Mouse (Mus musculus): Measurements from ENCODE around the gene Zfp451. TPM values are rescaled to one million over a fixed set of nuclear protein-coding genes. Genes with fewer than 3 reads are reported as not detected.
"Not testable (repeated sequence)": the region's sequence is repeated elsewhere in the genome, so short reads cannot be mapped to it uniquely, and the experiment has no call there.

Zfp451 gene
- total RNA-seq (2021) = 10 to 100 TPM; 52.5 to 54.7 TPM
- long read RNA-seq, experiment 1, full-length matches to known transcripts = 10 of 26 reads
- long read RNA-seq, experiment 1, partial matches to known transcripts = 2 of 26 reads
- long read RNA-seq, experiment 1, other reads (novel, unspliced or antisense) = 14 of 26 reads
- long read RNA-seq, experiment 2, full-length matches to known transcripts = 16 of 31 reads
- long read RNA-seq, experiment 2, partial matches to known transcripts = 1 of 31 reads
- long read RNA-seq, experiment 2, other reads (novel, unspliced or antisense) = 14 of 31 reads

DNA sequence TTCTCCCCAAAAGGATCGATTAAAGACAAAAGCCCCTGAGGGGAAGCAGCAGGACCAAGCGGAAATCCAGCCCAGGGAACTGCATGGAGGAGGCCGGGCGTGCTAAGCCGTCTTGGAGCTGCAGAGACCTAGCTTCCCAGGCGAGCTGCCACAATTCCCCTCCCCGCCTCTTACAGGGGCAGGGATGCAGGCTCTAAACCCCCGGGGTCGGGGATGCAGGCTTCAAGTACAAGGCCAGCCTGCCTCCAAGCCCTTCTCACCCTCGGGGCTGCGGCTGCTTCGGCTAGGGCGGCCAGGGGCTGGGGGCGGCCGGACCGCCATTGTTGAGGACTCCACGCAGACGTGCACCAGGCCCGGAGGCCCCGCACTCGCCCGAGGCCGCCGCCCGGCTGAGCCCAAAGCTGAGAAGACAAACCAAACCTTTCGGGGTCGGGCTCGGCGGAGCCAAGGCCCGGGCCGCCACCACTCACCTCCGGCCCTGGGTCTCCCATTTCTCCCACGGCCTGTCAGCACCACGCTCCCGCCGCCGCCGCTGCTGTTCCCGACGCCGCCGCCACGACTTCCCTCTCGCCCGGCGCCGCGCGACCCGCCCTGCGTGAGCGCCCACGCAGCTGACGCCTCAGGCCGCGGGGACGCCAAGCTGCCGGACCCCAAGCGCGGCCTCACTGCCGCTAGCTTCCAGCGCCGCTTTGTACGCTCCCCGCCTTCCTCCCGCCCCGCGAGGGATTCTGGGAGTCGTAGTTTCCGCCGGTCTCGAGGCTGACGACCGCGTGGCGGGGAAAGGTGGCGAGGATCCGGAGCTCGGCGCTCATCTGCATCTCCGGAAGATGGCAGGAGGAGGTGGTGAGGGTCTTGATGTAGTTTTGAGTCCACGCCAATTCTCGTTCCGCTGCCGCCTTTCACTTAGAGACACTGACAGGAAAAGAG lies at the start of gene Zfp451:
Gene Zfp451 (minus strand): TSS at position 728 of the 927 bp plus-strand sequence.
- DNase-seq (ENCODE audit: low spot score in 2 of 2) = peak; percentile 86 to 93

DNA sequence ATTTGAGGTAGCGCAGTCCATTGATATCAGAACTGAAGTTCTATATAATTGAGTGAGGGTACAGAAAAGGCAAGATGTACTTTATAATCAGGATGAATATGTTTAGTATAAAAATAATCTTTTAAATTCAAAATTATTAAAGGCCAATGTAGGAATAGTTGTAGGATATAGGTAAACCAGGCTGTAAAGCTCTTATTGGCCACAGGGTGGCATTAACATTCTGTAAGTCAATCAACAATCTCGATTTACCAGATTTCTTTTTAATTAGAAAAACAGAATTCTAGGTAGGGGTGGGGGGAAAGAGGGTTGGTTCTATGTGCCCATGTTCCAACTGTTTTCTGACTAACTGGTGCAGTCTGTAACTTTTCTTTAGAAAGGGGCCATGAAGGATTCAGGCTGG lies 32.4 kb upstream of the Zfp451 start:
- no peak for DNase-seq (ENCODE audit: low spot score in 2 of 2)

DNA sequence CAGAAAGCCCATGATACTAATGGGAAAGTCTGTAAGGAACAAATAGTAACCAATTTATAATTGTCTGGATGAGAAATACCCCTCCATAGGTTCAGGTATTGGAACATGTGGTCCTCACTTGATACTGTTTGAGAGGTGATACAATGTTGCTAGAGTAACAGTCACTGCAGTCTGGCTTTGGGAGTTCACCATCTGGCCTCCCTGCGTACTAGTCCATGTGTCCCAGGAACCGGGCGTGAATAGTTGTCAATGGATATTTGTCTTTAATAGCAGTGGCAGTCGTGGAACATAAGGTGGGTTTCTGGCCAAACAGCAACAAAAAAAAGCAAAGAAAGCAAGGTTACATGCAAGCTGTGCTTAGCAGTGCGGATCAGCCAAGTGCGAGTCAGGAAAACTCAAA lies 29.4 kb upstream of the Zfp451 start:
- DNase-seq (ENCODE audit: low spot score in 2 of 2) = peak in 1 of 2 experiments; percentile 44

DNA sequence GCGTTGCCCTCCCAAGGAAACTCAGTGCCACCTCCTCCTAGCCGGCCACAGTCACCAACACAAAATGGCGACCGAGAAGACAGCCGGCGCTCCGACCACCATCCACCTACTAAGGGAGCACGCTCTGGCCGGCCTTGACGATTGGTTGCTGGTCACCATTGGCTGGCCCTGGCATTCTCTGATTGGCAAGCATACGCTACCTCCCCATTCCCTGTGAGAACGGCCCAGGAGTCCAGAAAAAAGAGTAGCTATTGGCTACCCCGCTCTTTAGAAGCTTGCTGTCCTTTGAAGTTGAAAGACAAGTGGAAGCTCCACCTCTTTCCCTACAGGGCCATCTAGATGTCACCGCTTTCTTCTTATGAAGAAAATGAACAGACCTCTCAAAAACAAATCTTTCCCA lies 24.6 kb upstream of the Zfp451 start:
- DNase-seq (ENCODE audit: low spot score in 2 of 2) = not testable (repeated sequence)

DNA sequence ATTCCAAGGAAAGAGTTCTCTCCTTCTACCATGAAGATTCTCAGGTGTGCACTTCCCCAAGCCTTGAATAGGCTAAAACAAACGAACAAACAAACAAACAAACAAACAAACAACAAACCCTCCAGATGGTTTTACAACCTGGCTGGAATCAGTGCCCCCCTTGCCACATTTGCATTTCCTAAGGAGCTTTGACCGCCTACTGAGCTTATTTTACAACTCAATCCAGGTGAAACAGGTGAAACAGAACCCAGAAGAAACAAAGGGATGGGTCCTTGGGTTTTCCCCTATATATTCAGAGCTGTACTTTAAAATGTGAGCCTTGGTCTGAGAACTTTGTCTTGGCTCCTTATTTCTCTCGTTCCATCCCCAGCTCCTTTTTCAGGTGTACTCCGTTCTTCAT lies 16.2 kb upstream of the Zfp451 start:
- DNase-seq (ENCODE audit: low spot score in 2 of 2) = no peak

GRCm38 (mm10) chr1:33817931-33818330 lies 3.5 kb upstream of the Zfp451 start:
- no peak for DNase-seq (ENCODE audit: low spot score in 2 of 2)

DNA sequence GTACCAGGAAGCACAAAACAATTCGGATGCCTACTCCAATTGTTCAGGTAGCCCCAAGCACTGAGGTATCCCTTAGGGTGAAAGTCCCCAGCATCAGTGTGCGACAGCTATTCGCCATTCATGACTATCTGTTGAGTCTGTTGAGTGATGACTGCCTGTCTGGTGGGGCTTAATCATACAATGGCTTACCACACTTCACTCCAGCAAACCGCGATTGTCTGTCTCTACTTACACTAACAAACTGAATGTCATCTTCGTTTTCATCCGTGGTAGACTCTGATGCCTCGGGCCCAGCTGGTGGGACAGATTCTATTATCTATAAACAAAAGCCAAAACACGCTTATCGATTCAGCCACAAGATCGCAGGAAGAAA lies 914 bp downstream of the Zfp451 start:
- DNase-seq (ENCODE audit: low spot score in 2 of 2) = peak in 1 of 2 experiments; percentile 13

DNA sequence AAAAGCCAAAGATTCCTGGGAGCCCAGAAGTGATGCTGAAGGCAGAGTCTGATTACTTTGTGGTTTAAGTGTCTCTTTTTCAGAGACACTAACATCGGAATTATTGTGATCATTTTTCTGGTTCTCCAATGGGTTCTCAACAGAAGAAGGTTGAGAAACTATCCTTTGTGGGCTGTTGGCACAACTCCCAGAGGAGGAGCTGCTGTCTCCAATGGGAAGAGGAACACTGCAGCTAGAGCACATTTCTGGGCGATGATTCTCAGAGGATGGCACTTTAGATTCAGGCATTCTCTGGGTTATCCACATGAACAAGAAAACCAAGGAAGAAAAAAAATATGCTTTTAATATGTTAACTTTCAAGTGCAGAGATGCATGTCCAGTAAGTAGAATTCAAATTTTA lies 11.1 kb downstream of the Zfp451 start:
- peak in 1 of 2 experiments; percentile 17 for DNase-seq (ENCODE audit: low spot score in 2 of 2)

- DNase-seq (ENCODE audit: low spot score in 2 of 2) = no peak
These were observed 14.8 kb downstream of the Zfp451 start for GRCm38 (mm10) chr1:33799620-33800019.

DNA sequence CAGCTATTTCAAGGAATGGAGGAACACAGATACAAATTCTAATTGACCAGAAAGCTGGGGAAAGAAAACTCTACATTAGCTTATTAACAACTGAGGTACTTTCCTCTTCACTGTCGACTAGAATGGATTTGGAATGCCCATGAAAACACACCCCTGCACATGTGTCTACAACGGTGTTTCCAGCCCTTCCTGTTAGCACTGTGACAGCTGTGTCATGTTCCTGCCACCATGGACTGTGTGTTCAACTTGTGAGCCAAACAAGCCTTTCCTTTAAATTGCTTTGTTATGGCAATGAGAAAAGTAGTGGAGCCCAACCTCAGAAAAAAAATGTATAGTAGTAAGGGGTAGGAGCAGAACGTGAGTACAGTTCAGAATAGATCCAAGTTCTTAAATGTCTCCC lies 25.9 kb downstream of the Zfp451 start:
- DNase-seq (ENCODE audit: low spot score in 2 of 2) = no peak

- DNase-seq (ENCODE audit: low spot score in 2 of 2) = no peak
These were observed 26.3 kb downstream of the Zfp451 start for GRCm38 (mm10) chr1:33788072-33788471.

- DNase-seq (ENCODE audit: low spot score in 2 of 2) = peak; percentile 9 to 49
These were observed 29.8 kb downstream of the Zfp451 start for GRCm38 (mm10) chr1:33784561-33784960.

GRCm38 (mm10) chr1:33776175-33776611 lies 38.2 kb downstream of the Zfp451 start:
- no peak for DNase-seq (ENCODE audit: low spot score in 2 of 2)

GRCm38 (mm10) chr1:33772106-33772505 lies 42.3 kb downstream of the Zfp451 start:
- no peak for DNase-seq (ENCODE audit: low spot score in 2 of 2)

GRCm38 (mm10) chr1:33771621-33772020 lies 42.8 kb downstream of the Zfp451 start:
- no peak for DNase-seq (ENCODE audit: low spot score in 2 of 2)

GRCm38 (mm10) chr1:33768827-33769226 lies 45.6 kb downstream of the Zfp451 start:
- no peak for DNase-seq (ENCODE audit: low spot score in 2 of 2)

DNA sequence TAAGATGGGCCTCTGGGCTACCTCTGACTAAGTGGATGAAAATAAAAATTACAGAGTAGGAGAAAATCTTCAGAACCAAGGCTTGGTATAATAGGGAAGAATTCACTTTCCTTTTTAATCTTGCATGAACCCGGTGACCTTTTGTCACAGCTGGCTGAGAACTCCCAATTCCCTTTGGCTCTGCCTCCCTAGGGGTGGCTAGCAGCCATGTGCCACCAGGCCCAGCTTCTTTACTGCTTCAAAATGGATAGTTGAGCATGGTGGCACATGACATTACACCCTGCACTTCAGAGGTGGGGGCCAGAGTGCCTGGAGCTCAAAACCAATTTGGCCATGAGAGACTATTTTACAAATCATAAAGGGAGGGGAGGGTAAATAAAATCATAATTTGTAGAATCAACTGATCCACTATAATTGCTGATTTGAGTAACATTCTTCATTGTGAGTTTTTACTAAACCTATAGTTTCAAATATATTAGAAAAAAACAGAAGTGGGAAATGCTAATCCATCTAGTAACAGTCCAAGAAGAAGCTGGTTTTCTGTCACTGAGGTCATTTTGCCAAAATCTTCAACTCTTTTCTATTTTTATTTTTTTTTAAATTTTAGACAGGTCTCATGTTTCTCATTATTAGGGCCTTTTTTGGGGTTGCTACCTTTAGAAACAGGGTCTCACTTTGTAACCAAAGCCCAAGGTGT lies 46.2 kb downstream of the Zfp451 start:
- DNase-seq (ENCODE audit: low spot score in 2 of 2) = no peak

DNA sequence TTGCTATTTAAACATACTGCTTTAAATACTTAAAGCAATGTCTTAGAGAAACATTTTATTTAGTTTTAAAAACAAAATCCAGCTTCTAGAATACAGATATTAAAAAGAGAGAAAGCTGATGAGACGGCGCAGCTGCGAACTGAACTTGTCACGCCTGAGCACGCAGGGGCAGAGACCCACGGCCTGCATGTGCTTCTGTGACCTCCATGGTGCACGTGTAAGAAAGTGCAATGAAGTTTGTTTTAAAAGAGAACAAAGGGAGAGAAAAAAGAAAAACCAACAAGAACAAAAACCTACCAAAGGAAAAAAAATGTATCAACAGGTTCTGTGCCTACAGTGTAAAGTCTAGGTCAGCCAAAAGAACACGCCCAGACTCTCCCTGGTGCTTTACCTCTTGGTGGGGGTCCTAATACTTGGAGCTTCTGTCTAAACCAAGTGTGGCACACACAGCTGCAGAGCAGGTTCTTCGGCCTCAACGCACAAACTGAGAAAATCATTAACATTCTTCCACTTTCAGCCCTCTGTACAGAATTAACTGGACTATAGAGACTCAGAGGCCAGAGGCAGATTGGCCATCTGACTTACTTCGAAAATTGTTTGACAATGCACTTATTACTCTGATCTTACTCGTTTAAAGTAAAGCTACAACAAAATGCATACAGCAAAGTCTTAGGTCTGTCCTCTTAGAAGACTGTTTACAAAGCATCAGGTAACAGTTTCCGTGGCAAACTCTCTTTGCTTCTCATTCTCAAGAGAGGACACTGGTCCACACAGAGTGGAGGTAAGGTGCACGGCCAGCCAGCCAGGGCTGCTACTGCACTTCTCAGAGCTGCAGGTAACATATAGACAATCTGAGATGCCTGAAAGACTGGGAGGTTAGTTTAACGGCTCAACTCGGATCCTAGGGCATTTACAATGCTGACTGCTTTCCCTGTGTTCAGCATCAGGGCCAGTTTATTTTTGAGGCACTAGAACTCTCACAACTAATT lies 47.6 kb downstream of the Zfp451 start:
- no peak for DNase-seq (ENCODE audit: low spot score in 2 of 2)

- no peak for DNase-seq (ENCODE audit: low spot score in 2 of 2)
These were observed 48.8 kb downstream of the Zfp451 start for GRCm38 (mm10) chr1:33765468-33766080.

DNA sequence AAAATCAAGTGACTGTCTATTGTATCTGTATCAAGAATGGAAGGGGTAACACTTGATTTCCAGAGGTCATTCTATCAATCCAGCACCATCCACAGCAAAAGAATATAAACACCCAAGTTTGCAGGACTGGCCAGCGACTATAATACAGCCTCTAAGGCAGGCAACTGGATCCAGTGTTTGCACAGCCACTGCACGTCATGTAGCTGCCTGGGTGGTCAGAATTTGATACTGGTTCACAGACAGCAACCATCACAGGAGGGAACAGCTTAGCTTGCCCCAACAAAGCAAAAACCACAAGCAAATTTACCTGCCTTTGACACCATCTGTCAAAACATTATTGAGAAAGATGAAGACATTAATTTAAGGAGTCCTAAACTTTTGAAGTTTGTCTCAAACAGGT lies 50.6 kb downstream of the Zfp451 start:
- no peak for DNase-seq (ENCODE audit: low spot score in 2 of 2)
